Mouse (Mus musculus): Measurements from ENCODE around the gene Lpar1. TPM values are rescaled to one million over a fixed set of nuclear protein-coding genes. Genes with fewer than 3 reads are reported as not detected.

Lpar1 gene
- polyA plus RNA-seq, 1 experiment from 2014 or later, result 5.2 TPM

DNA sequence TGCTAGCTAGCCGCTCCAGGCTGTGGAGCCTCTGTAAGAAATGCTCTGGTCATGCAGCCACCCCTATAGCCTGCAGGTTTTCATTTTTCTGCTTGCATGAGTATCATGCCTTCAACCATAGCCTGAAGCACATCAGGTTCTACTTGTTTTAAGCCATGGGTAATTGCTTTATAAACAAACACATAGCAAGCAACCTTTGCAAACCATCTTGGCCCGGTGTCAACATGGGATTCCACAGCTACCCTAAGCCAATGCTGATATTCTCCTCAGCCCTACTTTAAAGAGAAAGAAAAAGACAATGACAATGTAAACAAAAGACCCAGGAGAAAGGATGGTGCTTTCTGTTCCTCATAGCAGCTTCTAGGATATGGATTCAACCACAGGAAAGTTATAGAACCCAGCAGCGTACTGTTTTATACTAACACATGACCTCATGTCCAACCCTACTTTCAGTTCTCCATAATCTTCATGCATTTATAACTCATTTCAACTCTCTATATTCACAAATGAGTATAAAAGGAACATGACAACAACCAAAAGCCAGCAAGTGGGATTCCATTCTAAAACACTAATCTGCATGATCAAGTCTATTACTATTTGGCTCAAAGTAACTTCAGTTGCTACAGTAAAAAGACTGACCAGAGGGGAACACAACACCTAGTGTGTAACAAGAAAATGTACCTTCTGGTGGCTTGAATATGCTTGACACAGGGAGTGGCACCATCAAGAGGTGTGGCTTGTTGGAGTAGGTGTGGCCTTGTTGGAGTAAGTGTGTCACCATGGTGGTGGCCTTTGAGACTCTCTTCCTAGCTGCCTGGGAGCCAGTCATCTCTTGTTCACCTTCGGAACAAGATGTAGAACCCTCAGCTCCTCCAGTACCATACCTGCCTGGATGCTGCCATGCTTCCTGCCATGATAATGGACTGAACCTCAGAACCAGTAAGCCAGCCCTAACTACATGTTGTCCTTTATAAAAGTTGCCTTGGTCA lies 46.9 kb downstream of the Lpar1 start:
- WGBS, result 92% methylated on average over 4 of the region's 4 CpGs
- Histone ChIP-seq H3K4me2 (ENCODE audit: low read depth, low read length) (no peak overlapping the region), H3K9ac (replicated peaks; ENCODE audit: low read depth, low read length) (no peak overlapping the region), H3K4me3 (ENCODE audit: low read depth, low read length) (no peak overlapping the region), H3K27ac (ENCODE audit: low read depth, low read length) (no peak overlapping the region), H3K36me3 (ENCODE audit: control insufficient read depth, insufficient read depth, low read length) (no peaks in the 10 kb centered on the region), H3K27me3 (ENCODE audit: control insufficient read depth, insufficient read depth, low read length) (no peaks in the 10 kb centered on the region), H3K9me3 (ENCODE audit: control insufficient read depth, low read length) (no peaks in the 10 kb centered on the region), H3K4me1 (ENCODE audit: control insufficient read depth, insufficient read depth, low read length) (no peaks in the 10 kb centered on the region)
- ATAC-seq (ENCODE audit: low read depth), result no peak

DNA sequence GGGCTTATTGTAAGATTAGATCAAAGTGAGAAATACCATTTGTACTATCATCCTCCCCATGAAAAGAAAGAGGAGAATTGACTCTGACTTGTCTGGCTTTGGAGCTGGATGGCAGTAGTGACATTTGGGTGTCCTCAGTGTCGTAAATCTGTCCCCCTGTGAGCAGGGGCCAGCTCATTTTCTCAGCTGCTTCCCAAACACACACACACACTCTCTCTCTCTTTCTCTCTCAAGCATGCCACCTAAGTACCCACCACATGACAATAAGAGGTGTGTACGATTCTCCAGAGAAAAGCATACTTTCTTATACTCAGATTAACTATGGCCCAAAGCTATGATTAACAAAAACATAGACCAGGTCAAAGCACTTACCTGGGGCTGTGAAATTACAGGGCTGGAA lies 49.4 kb downstream of the Lpar1 start:
- Histone ChIP-seq H3K4me3 (ENCODE audit: low read depth, low read length) (no peak overlapping the region), H3K9me3 (ENCODE audit: control insufficient read depth, low read length) (no peaks in the 10 kb centered on the region), H3K4me2 (ENCODE audit: low read depth, low read length) (no peak overlapping the region), H3K9ac (replicated peaks; ENCODE audit: low read depth, low read length) (no peak overlapping the region), H3K36me3 (ENCODE audit: control insufficient read depth, insufficient read depth, low read length) (no peaks in the 10 kb centered on the region), H3K27me3 (ENCODE audit: control insufficient read depth, insufficient read depth, low read length) (no peaks in the 10 kb centered on the region), H3K27ac (ENCODE audit: low read depth, low read length) (no peak overlapping the region), H3K4me1 (ENCODE audit: control insufficient read depth, insufficient read depth, low read length) (0 out of 2 replicates have a peak, but pooled peaks cover 2% of the 10 kb centered on the region)
- 76% methylated on average over 2 of the region's 2 CpGs for WGBS
- no peak for ATAC-seq (ENCODE audit: low read depth)

- ATAC-seq (ENCODE audit: low read depth), result peak; percentile 80
- H3K36me3 ChIP-seq (ENCODE audit: control insufficient read depth, insufficient read depth, low read length), result no peaks in the 10 kb centered on the region
- no peak overlapping the region for H3K4me2 ChIP-seq (ENCODE audit: low read depth, low read length)
- WGBS, result 39% methylated on average over 21 of the region's 21 CpGs
- no peak overlapping the region for H3K9ac ChIP-seq (replicated peaks; ENCODE audit: low read depth, low read length)
- no peak overlapping the region for H3K4me3 ChIP-seq (ENCODE audit: low read depth, low read length)
- no peaks in the 10 kb centered on the region for H3K27me3 ChIP-seq (ENCODE audit: control insufficient read depth, insufficient read depth, low read length)
- no peak overlapping the region for H3K27ac ChIP-seq (ENCODE audit: low read depth, low read length)
- H3K4me1 ChIP-seq (ENCODE audit: control insufficient read depth, insufficient read depth, low read length), result 0 out of 2 replicates have a peak, but pooled peaks cover 2% of the 10 kb centered on the region
- no peaks in the 10 kb centered on the region for H3K9me3 ChIP-seq (ENCODE audit: control insufficient read depth, low read length)
Measured at GRCm38 (mm10) chr4:58501012-58501777, 52.5 kb downstream of the Lpar1 start.

- 39% methylated on average over 3 of the region's 3 CpGs for WGBS
- H3K4me1 ChIP-seq (ENCODE audit: control insufficient read depth, insufficient read depth, low read length), result 0 out of 2 replicates have a peak, but pooled peaks cover 2% of the 10 kb centered on the region
Measured at GRCm38 (mm10) chr4:58499831-58500230, 53.9 kb downstream of the Lpar1 start.

DNA sequence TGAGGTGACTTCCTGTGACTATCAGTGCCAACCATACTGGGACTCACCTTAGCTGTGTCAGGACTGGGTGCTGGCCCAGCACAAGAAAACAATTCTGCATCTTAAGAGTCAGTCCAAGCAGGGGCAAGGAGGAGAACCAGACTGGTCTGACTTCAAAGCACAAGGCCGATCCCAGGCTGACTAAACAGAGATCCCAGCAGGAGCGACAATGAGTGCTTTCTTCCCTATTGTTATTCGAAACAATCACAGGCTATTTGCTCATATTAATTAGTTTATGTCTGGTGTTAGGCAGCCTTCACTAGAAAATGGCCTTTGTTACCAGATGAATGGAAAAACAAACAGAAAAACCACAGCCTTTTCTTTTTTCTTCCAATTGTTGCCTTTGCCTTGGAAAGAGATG lies 54.5 kb downstream of the Lpar1 start:
- no peaks in the 10 kb centered on the region for H3K27me3 ChIP-seq (ENCODE audit: control insufficient read depth, insufficient read depth, low read length)
- H3K9me3 ChIP-seq (ENCODE audit: control insufficient read depth, low read length), result no peaks in the 10 kb centered on the region
- H3K36me3 ChIP-seq (ENCODE audit: control insufficient read depth, insufficient read depth, low read length), result no peaks in the 10 kb centered on the region
- WGBS, result 14% methylated on average over 3 of the region's 3 CpGs
- no peak overlapping the region for H3K4me3 ChIP-seq (ENCODE audit: low read depth, low read length)
- no peak overlapping the region for H3K9ac ChIP-seq (replicated peaks; ENCODE audit: low read depth, low read length)
- H3K4me2 ChIP-seq (ENCODE audit: low read depth, low read length), result no peak overlapping the region
- H3K27ac ChIP-seq (ENCODE audit: low read depth, low read length), result no peak overlapping the region
- ATAC-seq (ENCODE audit: low read depth), result no peak
- 0 out of 2 replicates have a peak, but pooled peaks cover 2% of the 10 kb centered on the region for H3K4me1 ChIP-seq (ENCODE audit: control insufficient read depth, insufficient read depth, low read length)

More at GRCm38 (mm10) chr4:58499831-58500230, 53.9 kb downstream of the Lpar1 start:
- H3K9ac ChIP-seq (replicated peaks; ENCODE audit: low read depth, low read length), result no peak overlapping the region
- no peaks in the 10 kb centered on the region for H3K9me3 ChIP-seq (ENCODE audit: control insufficient read depth, low read length)
- no peaks in the 10 kb centered on the region for H3K27me3 ChIP-seq (ENCODE audit: control insufficient read depth, insufficient read depth, low read length)
- no peak overlapping the region for H3K4me3 ChIP-seq (ENCODE audit: low read depth, low read length)
- H3K36me3 ChIP-seq (ENCODE audit: control insufficient read depth, insufficient read depth, low read length), result no peaks in the 10 kb centered on the region
- no peak for ATAC-seq (ENCODE audit: low read depth)
- H3K4me2 ChIP-seq (ENCODE audit: low read depth, low read length), result no peak overlapping the region
- no peak overlapping the region for H3K27ac ChIP-seq (ENCODE audit: low read depth, low read length)

GRCm38 (mm10) chr4:58498734-58499133 lies 55.0 kb downstream of the Lpar1 start:
- Histone ChIP-seq H3K4me2 (ENCODE audit: low read depth, low read length) (no peak overlapping the region), H3K27ac (ENCODE audit: low read depth, low read length) (no peak overlapping the region), H3K4me3 (ENCODE audit: low read depth, low read length) (no peak overlapping the region), H3K36me3 (ENCODE audit: control insufficient read depth, insufficient read depth, low read length) (no peaks in the 10 kb centered on the region), H3K27me3 (ENCODE audit: control insufficient read depth, insufficient read depth, low read length) (no peaks in the 10 kb centered on the region), H3K9ac (replicated peaks; ENCODE audit: low read depth, low read length) (no peak overlapping the region), H3K4me1 (ENCODE audit: control insufficient read depth, insufficient read depth, low read length) (0 out of 2 replicates have a peak, but pooled peaks cover 2% of the 10 kb centered on the region), H3K9me3 (ENCODE audit: control insufficient read depth, low read length) (no peaks in the 10 kb centered on the region)
- WGBS, result 52% methylated on average over 6 of the region's 6 CpGs
- no peak for ATAC-seq (ENCODE audit: low read depth)

GRCm38 (mm10) chr4:58497284-58497683 lies 56.4 kb downstream of the Lpar1 start:
- 82% methylated on average over 4 of the region's 4 CpGs for WGBS
- Histone ChIP-seq H3K4me2 (ENCODE audit: low read depth, low read length) (no peak overlapping the region), H3K27me3 (ENCODE audit: control insufficient read depth, insufficient read depth, low read length) (no peaks in the 10 kb centered on the region), H3K9me3 (ENCODE audit: control insufficient read depth, low read length) (no peaks in the 10 kb centered on the region), H3K27ac (ENCODE audit: low read depth, low read length) (no peak overlapping the region), H3K4me3 (ENCODE audit: low read depth, low read length) (no peak overlapping the region), H3K4me1 (ENCODE audit: control insufficient read depth, insufficient read depth, low read length) (0 out of 2 replicates have a peak, but pooled peaks cover 2% of the 10 kb centered on the region), H3K36me3 (ENCODE audit: control insufficient read depth, insufficient read depth, low read length) (no peaks in the 10 kb centered on the region), H3K9ac (replicated peaks; ENCODE audit: low read depth, low read length) (no peak overlapping the region)
- ATAC-seq (ENCODE audit: low read depth), result no peak

- Histone ChIP-seq H3K27me3 (ENCODE audit: control insufficient read depth, insufficient read depth, low read length) (no peaks in the 10 kb centered on the region), H3K36me3 (ENCODE audit: control insufficient read depth, insufficient read depth, low read length) (no peaks in the 10 kb centered on the region), H3K4me2 (ENCODE audit: low read depth, low read length) (no peak overlapping the region), H3K4me1 (ENCODE audit: control insufficient read depth, insufficient read depth, low read length) (0 out of 2 replicates have a peak, but pooled peaks cover 2% of the 10 kb centered on the region), H3K9ac (replicated peaks; ENCODE audit: low read depth, low read length) (no peak overlapping the region), H3K9me3 (ENCODE audit: control insufficient read depth, low read length) (no peaks in the 10 kb centered on the region), H3K27ac (ENCODE audit: low read depth, low read length) (no peak overlapping the region), H3K4me3 (ENCODE audit: low read depth, low read length) (no peak overlapping the region)
- 68% methylated on average over 8 of the region's 8 CpGs for WGBS
- no peak for ATAC-seq (ENCODE audit: low read depth)
Measured at GRCm38 (mm10) chr4:58496743-58497142, 57.0 kb downstream of the Lpar1 start.

All from neural tube, embryonic 14.5 days (tissue).